In genomic region chr13:109209413-109209812, GRCm38 (mm10) we compare ENCODE assay signal across 17 mouse cellular contexts.
DNase-seq lines count a peak whose midpoint lies in the region; ATAC-seq and TF ChIP-seq lines count a peak whose summit lies in the region.
"Had no signal": no experiment of that assay in that cellular context is flagged by ENCODE, and none has a peak within 500 bp of the region (broad histone marks: within the 10 kb centered on the region; RNA-seq: fewer than 3 reads in every experiment).

No protein-coding gene starts in this region.

- no peak overlapping the region for H3K9ac ChIP-seq in heart, adult 2 months (ENCODE audit: low read depth, low read length)
- no peak overlapping the region for H3K9ac ChIP-seq in hindbrain, embryonic 11.5 days (ENCODE audit: low read depth, low read length)
- H3K9ac ChIP-seq: embryonic facial prominence, embryonic 13.5 days; forebrain, embryonic 12.5 days; liver, embryonic 12.5 days; stomach, embryonic 15.5 days had no signal

- no peak overlapping the region for H3K4me2 ChIP-seq in hindbrain, embryonic 11.5 days (replicated peaks; ENCODE audit: low read depth, low read length)
- H3K4me2 ChIP-seq: embryonic facial prominence, embryonic 13.5 days; forebrain, embryonic 12.5 days; liver, embryonic 12.5 days; stomach, embryonic 15.5 days had no signal

- peak; percentile 33 to 46 for DNase-seq in heart, adult 2 months
- no peak for DNase-seq in heart, postnatal 36 days
- peak; percentile 67 for DNase-seq in induced T-regulatory cell, adult 2 months (ENCODE audit: low read depth)
- peak; percentile 62 for DNase-seq in naive thymus-derived CD4-positive, alpha-beta T cell, adult 2 months (ENCODE audit: low read depth)
- no peak for DNase-seq in layer of hippocampus, postnatal 10 days (ENCODE audit: low spot score in 2 of 2)
- no peak for DNase-seq in hindbrain, embryonic 11.5 days (ENCODE audit: low spot score)
- DNase-seq in left cerebral cortex, postnatal 25 days (ENCODE audit: low spot score in 2 of 2), result no peak
- DNase-seq: adrenal gland, adult 8-10 months; cerebellum, postnatal 25 days; right cerebral cortex, postnatal 4 days had no signal

- no peaks in the 10 kb centered on the region for H3K36me3 ChIP-seq in heart, adult 2 months (ENCODE audit: control insufficient read depth, insufficient read depth, low read length)
- no peaks in the 10 kb centered on the region for H3K36me3 ChIP-seq in hindbrain, embryonic 11.5 days (ENCODE audit: control insufficient read depth, insufficient read depth, low read length)
- H3K36me3 ChIP-seq: embryonic facial prominence, embryonic 13.5 days; forebrain, embryonic 12.5 days; liver, embryonic 12.5 days; stomach, embryonic 15.5 days had no signal

- H3K9me3 ChIP-seq in hindbrain, embryonic 11.5 days (ENCODE audit: control insufficient read depth, low read length), result no peaks in the 10 kb centered on the region
- H3K9me3 ChIP-seq: embryonic facial prominence, embryonic 13.5 days; forebrain, embryonic 12.5 days; liver, embryonic 12.5 days; megakaryocyte, embryonic 14.5 days; stomach, embryonic 15.5 days had no signal

- WGBS in heart, adult 2 months, result 31% methylated on average over 6 of the region's 6 CpGs
- 80% methylated on average over 6 of the region's 6 CpGs for WGBS in hindbrain, embryonic 11.5 days

- peak overlapping the region; percentile 48 for H3K27ac ChIP-seq in heart, adult 2 months
- H3K27ac ChIP-seq in hindbrain, embryonic 11.5 days (ENCODE audit: low read depth, low read length), result no peak overlapping the region
- H3K27ac ChIP-seq: embryonic facial prominence, embryonic 13.5 days; forebrain, embryonic 12.5 days; liver, embryonic 12.5 days; stomach, embryonic 15.5 days had no signal

- H3K27me3 ChIP-seq in heart, adult 2 months (ENCODE audit: control insufficient read depth, insufficient read depth, low read length), result no peaks in the 10 kb centered on the region
- H3K27me3 ChIP-seq in hindbrain, embryonic 11.5 days (ENCODE audit: control insufficient read depth, insufficient read depth, low read length), result no peaks in the 10 kb centered on the region
- H3K27me3 ChIP-seq: forebrain, embryonic 12.5 days; stomach, embryonic 15.5 days had no signal

- H3K79me2 ChIP-seq in heart, adult 2 months (replicated peaks; ENCODE audit: control insufficient read depth, insufficient read depth, low read length), result no peaks in the 10 kb centered on the region

- 0 out of 2 replicates have a peak, but pooled peaks have one; percentile 21 for TF ChIP-seq EP300 in heart, adult 2 months (IDR thresholded peaks at IDR 0.05; ENCODE audit: insufficient read depth, low read depth, low read length)

- no peak overlapping the region for H3K4me3 ChIP-seq in heart, adult 2 months
- H3K4me3 ChIP-seq in hindbrain, embryonic 11.5 days (ENCODE audit: low read depth, low read length), result no peak overlapping the region
- H3K4me3 ChIP-seq: embryonic facial prominence, embryonic 13.5 days; forebrain, embryonic 12.5 days; liver, embryonic 12.5 days; megakaryocyte, embryonic 14.5 days; stomach, embryonic 15.5 days had no signal

- peak; percentile 37 for ATAC-seq in CD4-positive, CD25-positive, alpha-beta regulatory T cell, adult 4 months
- ATAC-seq in hindbrain, embryonic 11.5 days (ENCODE audit: low FRiP score), result no peak
- ATAC-seq: intestine, embryonic 16.5 days; liver, embryonic 12.5 days had no signal

- no peak for TF ChIP-seq CTCF in heart, adult 2 months (IDR thresholded peaks at IDR 0.05)

- intact Hi-C loops in heart, adult 2 months (cut with DNase I), result no loop called here
- intact Hi-C loops in heart, postnatal 36 days (cut with DNase I), result no loop called here
- intact Hi-C loops in left cerebral cortex, postnatal 25 days (cut with DNase I), result no loop called here

- peaks cover 7% of the 10 kb centered on the region for H3K4me1 ChIP-seq in heart, adult 2 months (ENCODE audit: control insufficient read depth, insufficient read depth, low read length)
- no peaks in the 10 kb centered on the region for H3K4me1 ChIP-seq in hindbrain, embryonic 11.5 days (replicated peaks; ENCODE audit: control insufficient read depth, insufficient read depth, low read length)
- H3K4me1 ChIP-seq: embryonic facial prominence, embryonic 13.5 days; forebrain, embryonic 12.5 days had no signal

- TF ChIP-seq POLR2A in heart, adult 2 months (IDR thresholded peaks at IDR 0.05; ENCODE audit: insufficient read depth, low read depth, low read length), result no peak

Comparison
In these comparisons a context has a peak if more than half of its experiments do, and no peak if none do; other contexts are left out.
1. DNase-seq: peak in heart, adult 2 months (2 of 2), induced T-regulatory cell, adult 2 months (single experiment) and naive thymus-derived CD4-positive, alpha-beta T cell, adult 2 months (single experiment); none in heart, postnatal 36 days (0 of 2), layer of hippocampus, postnatal 10 days (0 of 2), hindbrain, embryonic 11.5 days (single experiment) and left cerebral cortex, postnatal 25 days (0 of 2).